Mouse (Mus musculus): ENCODE measurements around the gene 2900026A02Rik.

DNA sequence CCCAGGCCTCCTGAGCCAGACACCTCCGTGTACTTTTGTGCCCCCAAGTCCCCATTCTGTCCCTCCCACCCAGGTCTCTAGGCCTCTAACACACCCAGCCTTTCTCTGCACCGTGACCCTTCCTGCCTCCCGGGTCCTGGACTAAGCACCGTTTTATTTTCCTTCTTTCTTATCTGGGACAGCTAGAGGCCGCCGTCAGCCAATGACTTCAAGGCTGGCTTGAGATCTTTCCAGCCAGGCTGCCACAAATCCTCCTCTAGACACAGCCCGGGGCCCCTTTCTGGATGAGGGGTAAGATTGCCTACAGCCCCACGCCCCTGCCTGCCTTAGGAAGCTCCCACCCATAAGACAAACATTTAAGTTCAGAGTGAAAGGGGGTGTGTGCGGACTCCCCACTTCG, 85.5 kb downstream of the 2900026A02Rik start:
- TF ChIP-seq TCF12 (IDR thresholded peaks at IDR 0.05; ENCODE audit: insufficient read depth, poor library complexity, severe bottlenecking) (no peak), MAX (IDR thresholded peaks at IDR 0.05; ENCODE audit: low read depth) (no peak), POLR2A (IDR thresholded peaks at IDR 0.05; ENCODE audit: insufficient read length, low read depth) (no peak), MYOG (IDR thresholded peaks at IDR 0.05; ENCODE audit: control insufficient read depth in 1 of 3, insufficient read depth in 1 of 3, insufficient read length in 2 of 3, low read depth in 2 of 3) (no peak), MYOD1 (IDR thresholded peaks at IDR 0.05; ENCODE audit: control insufficient read depth in 1 of 3, insufficient read length in 2 of 3, low read depth in 2 of 3) (no peak), CEBPB (IDR thresholded peaks at IDR 0.05; ENCODE audit: insufficient read depth, poor library complexity, severe bottlenecking) (no peak), USF1 (IDR thresholded peaks at IDR 0.05; ENCODE audit: low read depth) (no peak), POLR2AphosphoS2 (IDR thresholded peaks at IDR 0.05; ENCODE audit: insufficient read length, low read depth) (no peak), SRF (IDR thresholded peaks at IDR 0.05; ENCODE audit: control insufficient read depth, insufficient read length, low read depth) (no peak), E2F4 (IDR thresholded peaks at IDR 0.05; ENCODE audit: insufficient read depth) (no peak)

Data from myocyte (in vitro differentiated cells).